Mouse (Mus musculus) left cerebral cortex, adult 6 months (tissue): ENCODE measurements around the gene Slc39a11. TPM values are rescaled to one million over a fixed set of nuclear protein-coding genes. Genes with fewer than 3 reads are reported as not detected.

Source experiments
- long read RNA-seq, 2 experiments: library from polyadenylated mRNA; unstranded; transcript quantifications; one replicate each; pipeline ENCODE4 v2.0.0; 2019 to 2020
- polyA plus RNA-seq: library from polyadenylated mRNA; unstranded; fragments of <200 nt; fragmentation: Nextera tagmentation; gene quantifications from 2 replicates; pipeline ENCODE4 v1.2.3, GENCODE M21; 2021

Gene Slc39a11
- 9.3 and 10.1 TPM in 2 replicates for polyA plus RNA-seq
- long read RNA-seq, experiment 1, transcript Slc39a11-203 (10 exons, 2,688 nt) = minor isoform, 16 of 121 reads
- long read RNA-seq, experiment 1, transcript Slc39a11-202 (10 exons, 2,664 nt) = major isoform, 25 of 121 reads
- long read RNA-seq, experiment 1, partial matches to known transcripts = 5 of 121 reads
- long read RNA-seq, experiment 1, other reads (novel, unspliced or antisense) = 75 of 121 reads
- long read RNA-seq, experiment 2, partial matches to known transcripts = 1 of 20 reads
- long read RNA-seq, experiment 2, other reads (novel, unspliced or antisense) = 14 of 20 reads

GRCm38 (mm10) chr11:113649353-113650210, at the start of gene Slc39a11:
TSS of gene Slc39a11 (minus strand) at chr11:113650079.

GRCm38 (mm10) chr11:113683957-113684706, 34.3 kb upstream of the Slc39a11 start, which contains the start of the genes Fam104a and D11Wsu47e:
TSS of gene Fam104a (minus strand) at chr11:113684155.
TSS of gene D11Wsu47e (plus strand) at chr11:113684412.

GRCm38 (mm10) chr11:113648690-113649352, 1.1 kb downstream of the Slc39a11 start, which contains the start of gene Cog1:
TSS of gene Cog1 (plus strand) at chr11:113649169.

GRCm38 (mm10) chr11:113618672-113619419, 31.0 kb downstream of the Slc39a11 start, which contains the start of gene Sstr2:
TSS of gene Sstr2 (plus strand) at chr11:113619342.

Other genes with a start within 250 kb of the Slc39a11 start
- gene Sstr2, start 30.7 kb downstream of the Slc39a11 start, polyA plus RNA-seq = 21.9 and 27.2 TPM in 2 replicates
- gene Cog1, start 910 bp downstream of the Slc39a11 start, polyA plus RNA-seq = 31.8 and 33.6 TPM in 2 replicates
- 43.2 and 43.6 TPM in 2 replicates for gene Fam104a, start 34.1 kb upstream of the Slc39a11 start, polyA plus RNA-seq
- 8.4 and 10.3 TPM in 2 replicates for gene D11Wsu47e, start 34.3 kb upstream of the Slc39a11 start, polyA plus RNA-seq
- 0.29 TPM in 1 of 2 replicates, not detected in the other for gene Cpsf4l, start 59.9 kb upstream of the Slc39a11 start, polyA plus RNA-seq
- 13.6 and 13.8 TPM in 2 replicates for gene Cdc42ep4, start 101.8 kb upstream of the Slc39a11 start, polyA plus RNA-seq